Mouse (Mus musculus): ENCODE measurements around the gene Ift22. TPM values are rescaled to one million over a fixed set of nuclear protein-coding genes. Genes with fewer than 3 reads are reported as not detected.
A peak's percentile ranks its signal among the peaks of the same experiment; 100 is the strongest.
"Not testable (repeated sequence)": the region's sequence is repeated elsewhere in the genome, so short reads cannot be mapped to it uniquely, and the experiment has no call there.

The Ift22 gene
- polyA plus RNA-seq, 2 experiments from 2014 or later, result 12.5 to 14.1 TPM

DNA sequence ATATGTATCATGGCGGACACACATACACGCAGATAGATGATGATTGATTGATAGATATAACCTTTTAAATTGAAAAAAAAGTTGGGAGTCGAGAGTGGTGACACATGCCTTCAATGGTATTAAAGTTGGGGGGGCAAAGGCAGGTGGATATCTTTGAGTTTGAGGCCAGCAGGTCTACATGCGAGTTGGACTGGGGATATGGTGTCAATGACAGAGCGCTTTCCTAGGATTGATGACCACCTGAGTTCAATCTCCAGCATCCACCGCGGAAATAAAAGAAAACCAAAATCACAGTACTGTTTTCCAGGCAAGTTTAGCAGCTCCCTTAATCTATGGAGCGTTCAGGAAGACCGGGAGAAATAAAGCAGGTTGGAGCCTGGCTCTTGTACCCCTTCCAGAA lies 363 bp upstream of the Ift22 start:
- ATAC-seq, result no peak

DNA sequence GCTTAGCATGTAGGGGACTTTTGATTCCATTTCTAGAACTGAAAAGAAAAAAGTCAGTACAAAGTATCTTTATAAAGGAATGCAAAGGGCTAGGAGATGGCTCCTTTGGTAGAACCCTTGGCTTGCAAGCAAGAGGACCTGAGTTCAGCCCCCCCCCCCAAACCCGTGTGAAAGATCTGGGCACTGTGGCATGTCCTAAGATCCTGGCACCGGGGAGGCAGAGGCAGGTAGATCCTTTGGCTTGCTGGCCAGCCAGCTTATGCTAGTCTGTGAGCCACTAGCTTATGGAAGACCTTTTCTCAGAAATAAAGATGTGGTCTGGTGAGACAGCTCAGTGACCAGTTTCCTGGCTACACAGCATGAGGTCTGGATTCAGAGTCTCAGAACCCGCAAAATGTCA lies 6.2 kb downstream of the Ift22 start:
- ATAC-seq, result no peak

GRCm38 (mm10) chr5:136917613-136918242 lies 9.8 kb downstream of the Ift22 start:
- ATAC-seq, result no peak

DNA sequence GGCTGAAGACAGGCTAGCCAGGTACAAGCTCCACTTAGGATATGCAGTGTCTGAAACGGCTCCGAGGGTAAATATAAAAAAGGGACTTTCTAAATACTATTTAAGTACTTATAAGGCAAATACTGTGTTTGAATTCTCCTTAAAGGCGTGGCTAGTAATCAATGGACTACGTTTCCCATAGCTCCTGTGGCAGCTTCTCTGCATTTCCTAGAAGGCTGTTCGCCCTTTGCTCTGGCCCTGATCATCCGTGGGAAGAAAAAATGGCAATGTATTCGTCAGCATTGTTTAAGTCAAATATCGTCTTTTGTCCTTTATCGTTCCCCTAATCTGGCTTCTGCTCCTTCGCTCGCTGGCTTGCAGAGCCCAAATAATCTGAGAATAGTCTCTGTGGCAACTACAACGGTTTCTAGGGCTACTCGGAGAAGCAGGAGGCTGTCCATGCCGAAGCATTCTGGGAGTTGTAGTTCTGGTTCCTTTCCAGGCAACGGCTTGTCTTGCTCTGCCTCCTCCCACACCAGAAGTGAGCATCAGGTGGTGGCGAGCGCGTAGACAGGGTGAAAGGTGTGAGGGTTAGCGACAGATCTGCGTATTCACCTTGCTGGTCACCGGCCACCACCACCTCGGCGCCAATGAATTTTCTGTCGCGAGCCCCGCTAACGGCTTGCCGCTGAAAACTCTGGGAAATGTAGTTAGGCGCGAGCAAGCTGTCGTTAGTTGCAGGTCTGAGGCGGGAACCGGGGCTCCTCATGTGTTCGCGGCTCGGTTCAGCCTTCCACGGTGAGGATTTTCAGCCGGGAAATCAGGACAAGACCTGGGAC lies 10.9 kb downstream of the Ift22 start:
- peak; percentile 98 for ATAC-seq

GRCm38 (mm10) chr5:136919546-136920301 lies 11.8 kb downstream of the Ift22 start:
- no peak for ATAC-seq

GRCm38 (mm10) chr5:136922830-136923229 lies 14.9 kb downstream of the Ift22 start:
- ATAC-seq, result no peak

- no peak for ATAC-seq
Observed at GRCm38 (mm10) chr5:136923751-136924478, 16.0 kb downstream of the Ift22 start.

GRCm38 (mm10) chr5:136929073-136929472 lies 21.1 kb downstream of the Ift22 start:
- ATAC-seq, result peak; percentile 81

- ATAC-seq, result no peak
Observed at GRCm38 (mm10) chr5:136931896-136932295, 23.9 kb downstream of the Ift22 start.

- no peak for ATAC-seq
Observed at GRCm38 (mm10) chr5:136932956-136933355, 25.0 kb downstream of the Ift22 start.

- ATAC-seq, result no peak
Observed at GRCm38 (mm10) chr5:136933930-136934329, 26.0 kb downstream of the Ift22 start.

DNA sequence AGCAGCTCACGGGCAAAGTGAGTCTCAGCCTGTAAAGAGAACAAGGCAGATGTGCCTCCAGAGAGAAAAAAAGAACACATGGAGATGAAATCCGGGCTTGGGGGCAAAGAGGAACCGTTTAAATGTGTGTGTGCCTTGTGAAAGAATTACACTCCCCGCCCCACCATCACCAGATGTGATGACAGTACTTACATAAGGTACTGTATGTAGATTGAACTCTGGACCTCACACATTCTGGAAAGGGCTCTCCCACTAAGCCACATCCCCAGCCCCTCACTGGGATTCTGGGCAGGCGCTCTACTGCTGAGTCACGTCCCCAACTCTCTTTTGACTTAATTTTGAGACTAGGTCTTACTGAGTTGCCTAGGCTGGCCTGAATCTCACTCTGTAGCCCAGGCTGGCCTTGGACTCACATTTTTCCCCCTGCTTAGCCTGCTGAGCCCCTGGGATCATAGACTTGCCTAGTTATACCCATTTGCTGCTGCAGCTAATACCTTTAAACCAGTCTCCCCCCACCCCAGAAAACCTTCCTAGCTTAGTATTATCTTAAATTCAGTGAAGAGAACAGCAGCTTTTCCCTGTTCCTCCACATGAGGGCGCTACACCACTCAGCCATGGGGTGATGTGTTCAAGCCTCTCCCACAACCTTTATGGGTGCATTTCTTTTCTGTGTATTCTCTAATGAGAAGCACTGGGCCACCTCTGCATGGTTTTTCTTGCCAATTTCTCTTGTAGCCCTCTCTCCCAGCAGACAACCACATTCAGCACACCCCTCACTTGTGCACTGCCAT lies 28.1 kb downstream of the Ift22 start:
- ATAC-seq, result no peak

DNA sequence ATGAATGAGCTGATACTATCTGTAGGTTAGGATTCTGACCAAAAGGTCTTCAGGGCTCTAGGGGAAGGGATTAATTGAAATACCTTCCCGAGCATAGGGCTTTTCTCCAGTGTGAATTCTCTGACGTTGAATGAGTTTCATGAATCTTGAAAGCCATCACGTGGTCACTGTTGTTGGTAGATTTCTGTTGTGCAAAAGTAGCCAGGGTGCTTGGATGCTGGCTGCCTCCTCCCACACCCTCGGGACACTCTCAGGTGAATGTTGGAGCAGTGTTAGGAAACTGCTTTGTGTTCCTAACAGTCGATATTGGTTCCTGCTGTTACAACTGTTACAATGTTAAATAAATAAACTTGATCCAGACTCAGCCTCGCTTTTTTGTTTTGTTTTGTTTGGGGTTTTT lies 28.8 kb downstream of the Ift22 start:
- no peak for ATAC-seq

- ATAC-seq, result no peak
Observed at GRCm38 (mm10) chr5:136937621-136938020, 29.7 kb downstream of the Ift22 start.

DNA sequence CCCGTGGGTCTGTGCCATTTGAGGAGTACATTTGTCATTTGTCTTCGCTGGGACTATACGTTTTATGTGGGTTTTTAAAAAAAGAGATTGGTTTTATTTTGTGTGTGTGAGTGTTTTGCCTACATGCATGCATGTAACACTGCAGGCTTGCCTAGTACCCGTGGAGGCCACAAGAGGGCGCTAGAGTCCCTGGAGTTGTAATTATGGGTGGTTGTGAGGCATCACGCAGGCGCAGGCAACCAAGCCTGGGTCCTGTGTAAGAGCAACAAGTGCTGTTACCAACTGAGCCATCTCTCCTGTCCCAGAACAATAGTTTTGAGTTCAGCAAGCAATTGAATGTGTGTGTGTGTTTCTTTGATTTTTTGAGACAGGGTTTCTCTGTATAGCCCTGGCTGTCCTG lies 31.3 kb downstream of the Ift22 start:
- no peak for ATAC-seq

DNA sequence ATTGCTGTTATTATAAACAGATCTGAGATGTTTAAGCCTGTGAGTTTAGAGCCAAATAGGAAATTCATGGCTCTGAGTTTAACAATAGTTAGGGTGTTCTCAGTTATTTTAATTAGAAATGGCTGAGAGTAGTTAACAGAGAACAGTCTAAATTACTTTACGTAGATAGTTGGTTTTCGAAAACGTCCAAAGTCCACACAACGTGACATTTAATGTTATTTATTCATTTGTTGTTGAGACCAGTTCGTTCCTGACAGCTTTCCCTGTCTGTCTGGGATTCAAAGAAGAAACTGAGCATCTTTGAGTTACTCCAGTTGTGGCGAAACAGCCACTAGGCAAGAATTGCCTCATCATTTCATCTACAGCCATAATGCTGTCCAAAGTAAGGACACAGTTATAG lies 32.1 kb downstream of the Ift22 start:
- not testable (repeated sequence) for ATAC-seq

DNA sequence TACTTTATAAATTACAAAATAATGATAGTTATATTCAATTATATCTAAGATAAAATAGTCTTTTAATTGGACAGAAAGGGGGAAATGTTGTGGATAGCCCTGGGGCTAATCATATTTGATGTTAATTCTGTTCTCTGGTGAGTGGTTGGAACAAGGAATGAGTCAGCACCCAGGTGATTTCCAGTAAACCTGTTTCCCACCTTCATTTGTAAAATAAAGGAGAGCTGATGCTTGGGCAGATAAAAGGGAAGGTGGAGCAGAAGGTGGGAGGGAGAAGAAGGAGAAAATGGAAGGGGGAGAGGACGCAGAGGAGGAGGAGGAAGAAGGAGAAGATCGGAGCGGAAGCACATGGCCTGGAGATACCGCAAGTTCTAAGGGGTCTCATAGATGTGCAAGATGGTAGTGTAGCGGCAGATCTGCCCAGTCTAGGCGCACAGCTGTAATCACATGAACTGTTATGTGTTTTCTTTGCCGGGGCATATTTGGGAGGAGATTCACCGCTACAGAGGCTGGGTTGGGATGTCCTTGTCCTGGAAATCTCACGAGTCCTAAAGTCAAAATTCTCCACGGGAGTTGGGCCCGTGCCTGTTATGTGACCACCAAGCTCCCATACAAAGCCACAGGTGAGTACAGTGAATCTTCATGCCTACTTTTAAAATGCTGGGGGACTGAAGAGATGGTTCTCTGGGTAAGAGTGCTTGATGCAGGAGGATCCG lies 33.1 kb downstream of the Ift22 start:
- ATAC-seq, result no peak

DNA sequence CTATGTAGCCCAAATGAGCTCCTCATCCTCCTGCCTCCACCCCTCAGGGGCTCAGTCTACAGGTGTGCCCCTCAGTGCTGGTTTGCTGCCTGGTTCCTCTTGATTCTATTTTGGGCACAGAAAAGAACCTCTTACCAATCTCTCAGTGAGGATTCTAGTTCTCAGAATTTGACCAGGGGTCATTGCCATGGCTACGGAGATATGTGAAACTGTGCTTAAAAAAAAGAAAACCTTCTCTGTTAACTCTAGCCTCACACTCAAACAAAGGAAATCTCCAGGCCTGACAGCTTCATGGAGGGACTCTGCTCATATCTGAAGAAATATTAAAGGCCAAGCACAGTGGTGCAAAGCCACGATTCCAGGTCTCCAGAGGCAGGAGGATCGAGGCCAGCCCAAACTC lies 34.8 kb downstream of the Ift22 start:
- no peak for ATAC-seq

DNA sequence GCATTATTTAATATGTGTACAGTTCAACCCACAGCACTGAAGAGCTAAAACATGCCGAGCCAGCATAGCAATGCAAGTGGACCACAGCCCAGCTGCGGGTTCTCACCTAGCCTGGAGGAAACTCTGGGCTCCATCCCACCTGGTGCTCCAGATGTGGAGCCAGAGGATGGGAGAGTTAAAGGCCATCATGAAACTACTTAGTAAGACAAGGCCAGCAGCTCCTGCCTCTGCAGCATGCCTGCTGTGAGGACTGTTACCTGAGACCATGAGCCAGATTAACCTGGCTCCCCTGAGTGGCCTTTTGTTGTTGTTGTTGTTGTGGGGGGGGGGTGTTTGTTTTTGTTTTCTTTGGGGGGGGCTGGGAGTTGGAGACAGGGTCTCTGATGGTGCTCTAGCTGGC lies 35.4 kb downstream of the Ift22 start:
- ATAC-seq, result no peak

DNA sequence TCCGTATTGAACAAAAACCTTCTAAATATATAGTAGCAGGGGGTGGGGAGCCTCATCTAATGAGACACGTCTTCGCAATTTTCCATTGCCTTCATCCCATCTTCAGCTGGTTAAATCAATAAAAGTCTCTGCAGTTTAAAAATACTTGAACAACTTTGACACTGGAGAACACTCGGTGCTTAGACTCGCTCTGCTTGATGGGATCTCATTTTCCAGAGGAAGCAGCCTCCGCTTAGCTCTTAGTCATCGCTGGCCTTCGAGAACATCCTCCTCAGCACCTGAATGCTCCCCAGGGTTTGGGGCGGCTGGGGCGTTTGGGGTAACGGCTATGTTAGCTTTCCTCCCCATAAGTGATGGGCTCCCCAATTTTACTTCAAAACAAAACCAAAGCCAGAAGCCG lies 37.1 kb downstream of the Ift22 start:
- no peak for ATAC-seq

GRCm38 (mm10) chr5:136947874-136948273 lies 39.9 kb downstream of the Ift22 start:
- no peak for ATAC-seq

All from CD4-positive, CD25-positive, alpha-beta regulatory T cell, adult 4 months (primary cell).